Mouse (Mus musculus): ENCODE results near the gene Rbfox1.

DNA sequence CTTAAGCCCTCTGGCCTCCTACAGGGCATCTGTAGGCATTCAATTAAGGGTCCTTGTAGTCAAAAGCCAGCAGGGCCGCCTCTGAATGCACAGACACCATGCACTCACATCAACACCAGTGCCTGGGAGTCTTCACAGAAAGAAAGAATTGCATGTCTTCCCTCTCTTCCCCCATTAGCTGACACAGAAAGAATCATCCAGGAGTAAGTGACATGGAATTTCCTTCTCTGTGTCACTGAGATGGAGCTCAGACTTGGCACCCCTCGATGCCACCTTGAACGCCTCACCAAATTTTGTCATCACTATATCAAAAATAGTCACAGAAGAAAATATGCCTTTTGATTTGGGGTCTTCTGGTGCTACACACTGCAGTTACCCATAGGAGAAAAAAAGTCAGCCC lies 1151.4 kb downstream of the Rbfox1 start:
- TF ChIP-seq CTCF (IDR thresholded peaks at IDR 0.05; ENCODE audit: borderline replicate concordance, insufficient read depth, low read length) (no peak), POLR2A (IDR thresholded peaks at IDR 0.05; ENCODE audit: low read depth, low read length) (no peak)
